Mouse (Mus musculus) left cerebral cortex, adult 2 months (tissue): ENCODE results near the gene Cys1. TPM values are rescaled to one million over a fixed set of nuclear protein-coding genes. Genes with fewer than 3 reads are reported as not detected.

Experiments
- DNase-seq, 2 experiments: peaks; one replicate each; pipeline ENCODE4 v3.0.0; 2021 to 2022; ENCODE audit warnings: low spot score in 2 of 2, mixed read lengths in 1 of 2; ENCODE audit errors: extremely low spot score in 1 of 2
- H3K27ac ChIP-seq: fragments of 200-600 bp; 2 replicates; pipeline ENCODE4 v1.8.1; 2022
- H3K4me3 ChIP-seq: fragments of 200-600 bp; 2 replicates; pipeline ENCODE4 v1.8.1; 2022
- CTCF ChIP-seq: fragments of 200-600 bp; IDR thresholded peaks from 2 replicates; pipeline ENCODE4 v1.8.1; 2022; ENCODE audit warnings: antibody characterized with exemption, mild to moderate bottlenecking, moderate library complexity
- intact Hi-C: fragments of 180-260 bp; cut with DNase I; formaldehyde crosslinking; loops from one replicate; pipeline ENCODE4 v1.15.1; 2025
- total RNA-seq, 2 experiments: library from RNA; stranded (reverse); gene quantifications; 2 replicates each; pipeline ENCODE4 v1.2.3; 2021

The Cys1 gene
- total RNA-seq, 2 experiments from 2014 or later: 15.2 to 20.0 TPM

DNA sequence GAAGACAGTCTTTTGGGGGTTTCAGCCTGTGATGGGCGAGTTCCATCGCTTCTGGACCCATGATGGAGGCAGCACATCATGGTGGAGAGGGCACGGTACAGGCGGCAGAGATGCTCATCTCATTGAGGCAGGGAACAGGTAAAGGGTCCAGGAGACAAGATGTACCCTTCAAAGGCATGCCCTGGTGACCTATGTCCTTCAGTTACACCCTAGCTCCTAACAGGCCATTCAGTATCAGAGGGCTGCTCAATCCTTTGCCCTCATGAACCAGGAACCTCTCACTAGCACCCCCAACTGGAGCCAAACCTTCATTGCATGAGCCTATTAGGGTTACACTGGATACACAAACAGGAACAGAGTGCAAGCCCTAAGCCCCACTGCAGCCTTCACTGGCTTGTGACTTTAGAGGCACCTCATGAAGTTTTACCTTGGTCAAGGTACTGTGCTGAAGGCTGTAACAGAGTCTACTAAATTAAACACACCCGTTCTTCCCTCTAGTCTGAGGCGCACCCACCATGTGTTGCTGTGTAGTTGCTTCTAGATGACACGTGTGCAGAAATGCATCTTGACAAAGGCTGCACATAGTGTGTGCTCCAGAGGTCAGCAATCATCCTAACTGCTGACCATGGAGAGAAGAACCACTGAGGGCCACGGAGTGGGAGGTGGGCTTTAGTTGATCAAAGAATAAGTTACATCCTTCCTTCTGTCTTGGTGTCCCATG lies 16.0 kb upstream of the Cys1 start:
- no peak for DNase-seq
- no peak for TF ChIP-seq CTCF
- intact Hi-C loops: loop anchor here (1.0 to 5.0 kb wide), 4 partner anchors 22 to 225 kb away; no protein-coding TSS in a partner anchor
- H3K4me3 ChIP-seq: no peak overlapping the region
- no peak overlapping the region for H3K27ac ChIP-seq

DNA sequence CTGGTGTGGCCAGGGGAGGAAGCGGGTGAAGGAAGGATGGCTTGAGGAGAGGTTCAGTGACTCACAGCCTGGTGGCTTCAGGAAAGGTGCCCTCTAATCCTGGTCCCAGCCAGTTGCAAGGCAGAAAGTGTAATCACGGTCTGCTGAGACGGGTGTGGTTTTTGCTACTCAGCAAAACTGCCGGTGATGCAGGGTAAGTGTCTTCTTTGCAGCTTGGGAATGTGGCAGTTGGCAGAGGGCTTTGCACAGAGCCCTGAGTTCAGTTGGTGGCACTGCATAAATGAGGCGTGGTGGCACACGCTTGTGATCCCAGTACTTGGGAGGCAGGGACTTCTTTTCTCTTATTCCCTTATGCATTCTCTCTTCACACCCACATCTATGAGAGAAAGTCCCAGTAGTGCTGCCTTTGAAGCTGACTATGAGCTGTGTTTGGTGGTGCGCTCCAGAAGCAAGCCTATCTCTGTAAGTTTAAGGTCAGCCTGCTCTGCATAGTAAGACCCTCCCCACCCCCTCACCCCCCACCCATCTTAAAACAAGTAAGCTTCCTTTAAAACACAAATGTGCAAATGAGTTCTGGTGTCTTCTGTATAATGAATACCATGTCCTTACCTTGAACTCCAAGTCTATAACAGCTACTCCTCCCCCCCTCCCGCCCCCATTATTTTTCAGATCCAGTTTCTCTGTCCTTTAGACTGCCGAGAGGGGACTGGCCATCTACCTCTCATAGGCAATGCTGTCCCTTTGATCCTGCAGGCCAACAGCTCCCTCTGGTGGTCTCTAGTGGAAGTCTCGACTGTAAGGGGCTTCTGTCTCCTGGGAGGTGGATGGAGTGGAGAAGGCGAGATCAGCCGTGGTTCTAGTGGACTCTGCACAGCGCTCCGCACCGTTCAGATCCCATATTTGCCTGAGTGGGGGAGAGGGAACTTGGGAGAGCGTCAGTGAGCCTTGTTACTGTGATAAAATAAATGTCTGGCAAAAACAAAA lies 15.2 kb upstream of the Cys1 start:
- no peak overlapping the region for H3K4me3 ChIP-seq
- peak; percentile 84 for TF ChIP-seq CTCF
- DNase-seq: peak; percentile 82 to 89
- H3K27ac ChIP-seq: no peak overlapping the region
- intact Hi-C loops: loop anchor here (1.0 to 5.0 kb wide), 4 partner anchors 21 to 224 kb away; no protein-coding TSS in a partner anchor

DNA sequence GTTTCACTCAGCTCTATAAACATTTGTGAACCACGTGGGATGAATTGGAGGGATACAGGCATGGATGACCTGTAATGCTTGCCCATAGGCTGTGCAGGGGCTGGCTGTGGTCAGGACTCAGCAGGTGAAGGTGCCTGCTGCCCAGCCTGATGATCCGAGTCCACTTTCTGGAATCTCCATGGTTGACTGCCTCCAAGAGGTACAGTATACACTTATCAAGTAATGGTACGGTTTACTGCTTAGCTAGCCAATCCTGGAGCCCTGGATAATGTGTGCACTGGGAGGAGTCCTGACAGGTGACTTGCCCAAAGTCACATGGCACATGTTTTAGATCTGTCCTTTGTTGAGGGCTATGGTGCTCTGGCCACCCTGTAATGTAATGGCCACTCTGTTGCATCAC lies 8.7 kb upstream of the Cys1 start:
- Histone ChIP-seq H3K27ac (no peak overlapping the region), H3K4me3 (no peak overlapping the region)
- intact Hi-C loops: no loop called here
- TF ChIP-seq CTCF: no peak
- DNase-seq: no peak

DNA sequence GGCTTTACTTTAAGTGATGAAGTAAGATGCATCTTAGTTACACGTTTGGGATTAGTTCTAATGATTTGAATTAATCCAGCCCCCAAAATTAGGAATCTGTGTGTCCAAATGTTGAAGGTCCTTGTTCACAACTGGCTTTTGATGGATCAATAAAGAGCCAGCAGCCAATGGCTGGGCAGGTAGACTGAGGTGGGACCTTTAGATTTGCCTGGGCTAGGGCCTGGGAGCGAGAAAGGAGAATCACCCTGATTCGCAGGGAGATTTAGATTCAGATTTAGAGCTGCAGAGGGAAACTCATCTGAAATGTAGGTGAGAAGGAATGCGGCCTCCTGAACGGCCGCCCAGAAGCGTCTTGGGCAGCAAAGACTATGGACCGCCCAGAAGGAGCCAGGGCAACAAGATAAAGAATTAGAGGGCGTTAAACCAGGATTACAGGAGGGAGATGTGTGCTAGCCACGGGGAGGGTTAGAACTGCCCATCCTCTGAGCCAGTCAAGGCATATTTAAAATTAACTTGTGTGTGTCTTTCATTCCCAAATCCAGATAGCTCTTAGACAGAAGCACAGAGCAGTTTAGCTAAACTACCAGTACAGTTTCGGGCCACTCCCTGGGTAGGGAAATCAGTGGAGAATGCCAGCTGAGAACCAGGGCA lies 5.2 kb upstream of the Cys1 start:
- Histone ChIP-seq H3K27ac (no peak overlapping the region), H3K4me3 (no peak overlapping the region)
- intact Hi-C loops: no loop called here
- DNase-seq: no peak
- no peak for TF ChIP-seq CTCF

DNA sequence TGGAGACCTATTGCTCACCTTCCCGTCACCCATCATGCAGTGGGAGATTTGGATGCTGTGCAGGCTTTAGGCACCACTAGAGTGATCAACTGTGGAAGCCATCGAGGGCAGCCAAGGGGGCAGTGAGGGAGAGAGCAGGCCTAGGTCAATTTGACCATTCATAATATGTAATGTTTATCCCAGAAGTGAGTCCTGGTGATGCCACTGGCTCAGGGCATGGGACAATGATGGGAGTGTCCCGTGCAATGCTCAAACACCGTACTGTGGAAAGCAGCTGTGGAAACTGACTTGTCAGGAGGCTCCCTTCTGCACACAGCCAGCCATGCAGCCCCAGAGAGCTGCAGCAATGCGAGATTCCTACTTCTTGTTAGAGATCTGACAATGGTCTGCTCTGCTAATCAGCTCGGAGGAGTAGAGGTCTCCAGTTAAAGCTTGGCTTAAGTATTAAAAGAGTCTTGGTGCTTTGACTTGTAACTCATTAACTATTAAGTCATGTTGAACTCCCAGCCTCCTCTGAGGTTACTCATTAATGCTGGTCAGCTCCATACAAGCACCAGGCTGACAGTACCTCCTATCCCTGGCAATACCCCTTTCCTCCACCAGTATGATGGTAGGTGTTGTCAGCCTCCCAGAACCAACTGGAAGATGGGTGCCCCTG lies 4.6 kb upstream of the Cys1 start:
- DNase-seq: no peak
- Histone ChIP-seq H3K27ac (no peak overlapping the region), H3K4me3 (no peak overlapping the region)
- intact Hi-C loops: no loop called here
- no peak for TF ChIP-seq CTCF

DNA sequence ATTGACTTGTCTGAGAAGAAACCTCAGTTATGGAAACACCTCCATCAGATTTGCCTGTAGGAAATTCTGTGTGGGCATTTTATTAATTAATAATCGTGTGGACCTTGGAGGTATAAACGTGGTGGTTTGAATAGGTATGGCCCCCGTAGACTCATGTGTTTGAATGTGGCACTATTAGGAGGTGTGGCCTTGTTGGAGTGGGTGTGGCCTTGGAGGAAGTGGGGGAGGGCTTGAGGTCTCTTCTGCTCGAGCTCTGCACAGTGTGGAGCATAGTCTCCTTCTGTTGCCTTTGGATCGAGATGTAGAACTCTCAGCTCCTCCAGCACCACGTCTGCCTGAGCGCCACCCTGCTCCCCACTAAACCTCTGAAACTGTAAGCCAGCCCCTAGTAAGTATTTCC lies 1.8 kb upstream of the Cys1 start:
- no peak for TF ChIP-seq CTCF
- DNase-seq: no peak
- no peak overlapping the region for H3K27ac ChIP-seq
- H3K4me3 ChIP-seq: no peak overlapping the region
- intact Hi-C loops: no loop called here

DNA sequence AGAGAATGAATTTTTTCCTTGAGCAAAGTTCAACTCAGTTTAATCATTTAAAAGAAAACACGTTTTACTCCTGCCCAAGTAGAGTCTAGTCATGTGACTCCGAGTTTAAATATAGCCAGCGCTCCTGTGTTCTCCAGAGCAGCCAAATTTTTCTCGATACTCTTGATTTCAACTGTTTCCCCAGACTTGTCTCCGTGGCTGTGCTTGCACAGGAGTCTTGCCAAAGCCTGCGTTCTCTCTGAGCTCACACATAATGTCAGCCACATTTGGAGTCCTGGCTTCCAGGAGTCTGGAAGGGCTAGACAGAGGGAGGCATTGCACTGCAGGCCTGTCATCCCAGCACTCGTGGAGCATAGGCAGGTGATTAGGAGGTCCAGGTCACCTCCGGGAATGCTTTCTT lies 950 bp upstream of the Cys1 start:
- Histone ChIP-seq H3K4me3 (no peak overlapping the region), H3K27ac (peak overlapping the region; percentile 54)
- DNase-seq: peak in 1 of 2 experiments; percentile 30
- intact Hi-C loops: no loop called here
- no peak for TF ChIP-seq CTCF

DNA sequence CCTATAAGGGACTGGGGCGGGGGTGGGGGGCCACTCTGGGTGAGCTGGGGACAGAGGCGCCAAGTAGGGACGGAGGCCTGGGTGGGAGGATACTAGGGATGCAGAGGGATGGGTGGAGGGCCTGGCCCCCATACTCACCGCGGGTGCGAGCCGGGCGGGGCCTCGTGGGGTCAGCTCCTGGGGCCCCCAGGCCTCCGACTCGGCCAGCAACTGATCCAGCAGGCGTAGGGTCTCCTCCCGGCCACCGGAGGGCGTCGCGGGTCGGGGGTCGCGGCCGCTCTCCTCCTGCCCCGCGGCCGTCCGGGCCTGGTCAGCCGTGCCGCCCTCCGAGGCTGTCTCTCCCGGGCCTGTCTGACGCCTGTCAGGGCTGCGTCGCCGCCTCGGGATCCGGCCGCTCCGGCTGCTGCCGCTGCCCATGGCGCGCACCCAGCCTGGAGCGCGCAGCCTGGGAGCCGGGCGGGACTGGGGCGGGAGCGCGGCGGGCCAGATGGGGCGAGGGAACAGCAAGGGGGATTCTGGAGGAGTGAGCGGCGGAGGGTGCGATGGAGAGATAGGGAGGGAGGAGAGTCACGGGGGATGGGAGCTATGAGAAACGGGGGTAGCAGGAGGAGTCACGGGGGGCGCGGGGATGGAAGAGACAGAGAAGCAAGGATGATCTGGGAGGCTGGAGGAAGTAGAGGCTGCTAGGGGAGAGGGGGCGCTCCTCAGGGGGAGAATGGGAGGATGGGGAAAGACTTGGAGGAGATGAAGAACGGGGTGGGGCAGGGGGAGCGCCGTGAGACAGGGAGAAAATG lies 924 bp downstream of the Cys1 start:
- intact Hi-C loops: no loop called here

DNA sequence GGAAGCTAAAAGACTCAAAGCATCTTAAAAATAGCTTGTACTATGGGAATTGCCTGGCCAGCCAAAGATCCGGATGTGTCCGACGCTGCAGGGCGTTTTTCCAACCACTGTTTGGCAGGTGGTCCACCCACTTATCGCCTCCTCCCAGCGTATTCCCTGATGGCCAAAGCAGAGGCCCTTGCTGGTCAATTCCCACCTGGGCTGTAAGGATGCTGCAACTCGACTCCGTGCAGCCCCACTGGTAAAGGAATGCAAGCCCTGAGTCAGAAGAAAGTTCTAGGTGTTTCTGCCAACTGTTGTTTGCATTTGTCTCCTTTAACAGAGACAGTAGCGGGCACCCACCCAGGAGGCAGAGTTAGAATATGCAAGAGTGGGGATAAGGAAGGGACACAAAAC lies 1.5 kb downstream of the Cys1 start:
- intact Hi-C loops: no loop called here
- H3K27ac ChIP-seq: peak overlapping the region; percentile 91
- no peak for TF ChIP-seq CTCF
- DNase-seq: peak; percentile 29 to 49
- H3K4me3 ChIP-seq: peak overlapping the region; percentile 74

More for the DNA sequence above, 924 bp downstream of the Cys1 start:
- peak overlapping the region; percentile 91 for H3K27ac ChIP-seq
- peak; percentile 33 to 43 for DNase-seq
- peak overlapping the region; percentile 74 for H3K4me3 ChIP-seq
- TF ChIP-seq CTCF: peak; percentile 19; the same call in 1 of the 2 replicates

DNA sequence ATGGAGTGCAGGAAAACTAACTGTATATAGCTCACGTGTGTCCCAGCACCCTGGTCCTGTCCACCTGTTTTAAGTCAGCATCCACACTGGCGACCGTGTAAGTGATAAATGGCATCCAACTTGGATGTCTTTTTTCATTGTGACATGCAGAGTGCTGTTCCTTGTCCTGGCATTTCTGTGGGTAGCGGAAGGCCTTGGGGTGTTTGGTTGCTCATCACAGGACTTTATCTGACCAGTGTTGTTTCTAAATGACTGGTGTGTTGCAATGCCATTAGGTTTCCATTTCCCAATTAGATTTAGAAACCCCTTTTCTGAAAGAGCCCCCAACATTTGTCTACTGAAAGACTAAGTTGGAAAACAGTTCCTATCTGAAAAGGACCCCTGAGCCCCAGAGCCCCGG lies 19.5 kb downstream of the Cys1 start:
- no peak overlapping the region for H3K4me3 ChIP-seq
- H3K27ac ChIP-seq: no peak overlapping the region
- no peak for TF ChIP-seq CTCF
- intact Hi-C loops: no loop called here
- DNase-seq: no peak
